Mouse (Mus musculus) hindbrain, embryonic 15.5 days (tissue): ENCODE measurements at regions not wholly inside any gene's neighbourhood (a gene's known extent, or its start where the extent isn't known, plus 50 kb on each side); places are given as distances from the start of the nearest gene placed in this dataset.

Source experiments
- ATAC-seq: fragments of 200-750 bp; cut with Nextera tagmentation; 2 replicates; pipeline ENCODE4 v1.8.0; 2017; ENCODE audit warnings: low read depth, moderate number of reproducible peaks, moderate TSS enrichment; ENCODE audit not compliant: low FRiP score
- H3K27ac ChIP-seq: fragments of 300-500 bp; sonication (generic); replicated peaks from 2 replicates; pipeline ENCODE4 v1.5.1; 2015; ENCODE audit warnings: mild to moderate bottlenecking, inconsistent platforms
- H3K27me3 ChIP-seq: fragments of 300-500 bp; sonication (generic); 2 replicates; pipeline ENCODE4 v1.6.1; 2015; ENCODE audit warnings: control low read depth, inconsistent platforms
- H3K36me3 ChIP-seq: fragments of 300-500 bp; sonication (generic); 2 replicates; pipeline ENCODE4 v1.6.1; 2015; ENCODE audit warnings: control low read depth, inconsistent platforms
- H3K4me1 ChIP-seq: fragments of 300-500 bp; sonication (generic); replicated peaks from 2 replicates; pipeline ENCODE4 v1.6.1; 2015; ENCODE audit warnings: control low read depth, inconsistent platforms
- H3K4me2 ChIP-seq: fragments of 300-500 bp; sonication (generic); 2 replicates; pipeline ENCODE4 v1.6.1; 2015; ENCODE audit warnings: moderate library complexity, mild to moderate bottlenecking, inconsistent platforms
- H3K4me3 ChIP-seq: fragments of 300-500 bp; sonication (generic); 2 replicates; pipeline ENCODE4 v1.5.1; 2015; ENCODE audit warnings: mild to moderate bottlenecking, inconsistent platforms
- H3K9ac ChIP-seq: fragments of 300-500 bp; sonication (generic); 2 replicates; pipeline ENCODE4 v1.6.1; 2015; ENCODE audit warnings: inconsistent platforms
- H3K9me3 ChIP-seq: fragments of 300-500 bp; sonication (generic); 2 replicates; pipeline ENCODE4 v1.6.1; 2016; ENCODE audit warnings: control low read depth, inconsistent platforms
- WGBS: fragments of 180-500 bp; shearing (Covaris S2); methylation state at CpG from one replicate; pipeline ENCODE4 v1.1.7; 2015; 5-methylcytosine and 5-hydroxymethylcytosine counted together

GRCm38 (mm10) chrX:161487691-161488090 is 200.4 kb downstream of the Gm15262 start:
- Histone ChIP-seq H3K36me3 (no peaks in the 10 kb centered on the region), H3K4me1 (no peaks in the 10 kb centered on the region), H3K9me3 (no peaks in the 10 kb centered on the region), H3K27ac (no peak overlapping the region), H3K27me3 (0 out of 2 replicates have a peak, but pooled peaks cover 4% of the 10 kb centered on the region), H3K9ac (no peak overlapping the region), H3K4me2 (no peak overlapping the region), H3K4me3 (no peak overlapping the region)
- no peak for ATAC-seq
- WGBS, result 71% methylated on average over 3 of the region's 3 CpGs

GRCm38 (mm10) chrX:161511341-161511740 is 205.5 kb upstream of the Rai2 start:
- no peak overlapping the region for H3K4me2 ChIP-seq
- no peaks in the 10 kb centered on the region for H3K4me1 ChIP-seq
- whole genome bisulfite sequencing, result 96% methylated on average over 1 of the region's 1 CpGs
- H3K9me3 ChIP-seq, result no peaks in the 10 kb centered on the region
- ATAC-seq, result no peak
- H3K27ac ChIP-seq, result no peak overlapping the region
- H3K27me3 ChIP-seq, result peaks cover 18% of the 10 kb centered on the region; the same call in 1 of the 2 replicates
- H3K4me3 ChIP-seq, result no peak overlapping the region
- no peak overlapping the region for H3K9ac ChIP-seq
- H3K36me3 ChIP-seq, result no peaks in the 10 kb centered on the region

GRCm38 (mm10) chrX:161523432-161524256 is 193.2 kb upstream of the Rai2 start:
- Histone ChIP-seq H3K4me3 (no peak overlapping the region), H3K4me1 (no peaks in the 10 kb centered on the region), H3K9me3 (no peaks in the 10 kb centered on the region), H3K27ac (0 out of 2 replicates have a peak overlapping the region, but pooled peaks have one; percentile 15), H3K4me2 (no peak overlapping the region), H3K36me3 (no peaks in the 10 kb centered on the region), H3K9ac (no peak overlapping the region), H3K27me3 (0 out of 2 replicates have a peak, but pooled peaks cover 13% of the 10 kb centered on the region)
- 66% methylated on average over 3 of the region's 3 CpGs for WGBS
- no peak for ATAC-seq

GRCm38 (mm10) chrX:161524257-161524646 is 192.6 kb upstream of the Rai2 start:
- no peak overlapping the region for H3K9ac ChIP-seq
- WGBS, result 60% methylated on average over 3 of the region's 3 CpGs
- no peaks in the 10 kb centered on the region for H3K9me3 ChIP-seq
- ATAC-seq, result no peak
- no peaks in the 10 kb centered on the region for H3K4me1 ChIP-seq
- no peak overlapping the region for H3K4me3 ChIP-seq
- H3K4me2 ChIP-seq, result no peak overlapping the region
- no peaks in the 10 kb centered on the region for H3K36me3 ChIP-seq
- no peak overlapping the region for H3K27ac ChIP-seq
- H3K27me3 ChIP-seq, result peaks cover 16% of the 10 kb centered on the region; the same call in 1 of the 2 replicates

GRCm38 (mm10) chrX:161537290-161537689 is 179.6 kb upstream of the Rai2 start:
- H3K9ac ChIP-seq, result no peak overlapping the region
- ATAC-seq, result no peak

GRCm38 (mm10) chrX:161556896-161557295 is 160.0 kb upstream of the Rai2 start:
- H3K36me3 ChIP-seq, result no peaks in the 10 kb centered on the region
- H3K9ac ChIP-seq, result no peak overlapping the region
- H3K9me3 ChIP-seq, result no peaks in the 10 kb centered on the region
- H3K4me1 ChIP-seq, result no peaks in the 10 kb centered on the region
- H3K27ac ChIP-seq, result no peak overlapping the region
- 40% methylated on average over 5 of the region's 5 CpGs for WGBS
- H3K4me3 ChIP-seq, result no peak overlapping the region
- no peak overlapping the region for H3K4me2 ChIP-seq
- ATAC-seq, result no peak
- no peaks in the 10 kb centered on the region for H3K27me3 ChIP-seq

More at GRCm38 (mm10) chrX:161537290-161537689, 179.6 kb upstream of the Rai2 start:
- H3K27me3 ChIP-seq, result 0 out of 2 replicates have a peak, but pooled peaks cover 10% of the 10 kb centered on the region
- no peak overlapping the region for H3K4me3 ChIP-seq
- no peak overlapping the region for H3K4me2 ChIP-seq
- no peaks in the 10 kb centered on the region for H3K36me3 ChIP-seq
- H3K4me1 ChIP-seq, result no peaks in the 10 kb centered on the region
- no peak overlapping the region for H3K27ac ChIP-seq
- no peaks in the 10 kb centered on the region for H3K9me3 ChIP-seq

GRCm38 (mm10) chrX:161558511-161558910 is 158.4 kb upstream of the Rai2 start:
- Histone ChIP-seq H3K4me1 (no peaks in the 10 kb centered on the region), H3K27ac (no peak overlapping the region), H3K9me3 (no peaks in the 10 kb centered on the region), H3K4me2 (no peak overlapping the region), H3K4me3 (no peak overlapping the region), H3K36me3 (no peaks in the 10 kb centered on the region), H3K9ac (no peak overlapping the region), H3K27me3 (no peaks in the 10 kb centered on the region)
- no peak for ATAC-seq

GRCm38 (mm10) chrX:161566435-161566834 is 150.4 kb upstream of the Rai2 start:
- Histone ChIP-seq H3K4me2 (no peak overlapping the region), H3K9me3 (no peaks in the 10 kb centered on the region), H3K27ac (no peak overlapping the region), H3K27me3 (peaks cover 3% of the 10 kb centered on the region; the same call in 1 of the 2 replicates), H3K4me3 (no peak overlapping the region), H3K9ac (no peak overlapping the region), H3K4me1 (no peaks in the 10 kb centered on the region), H3K36me3 (no peaks in the 10 kb centered on the region)
- WGBS, result 47% methylated on average over 4 of the region's 4 CpGs
- no peak for ATAC-seq

GRCm38 (mm10) chrX:161582019-161582659 is 134.7 kb upstream of the Rai2 start:
- no peak overlapping the region for H3K4me2 ChIP-seq
- ATAC-seq, result no peak
- H3K9ac ChIP-seq, result no peak overlapping the region
- WGBS, result 72% methylated on average over 5 of the region's 5 CpGs
- H3K9me3 ChIP-seq, result no peaks in the 10 kb centered on the region
- no peak overlapping the region for H3K4me3 ChIP-seq
- no peaks in the 10 kb centered on the region for H3K36me3 ChIP-seq
- H3K27ac ChIP-seq, result no peak overlapping the region
- H3K27me3 ChIP-seq, result peaks cover 15% of the 10 kb centered on the region
- no peaks in the 10 kb centered on the region for H3K4me1 ChIP-seq

GRCm38 (mm10) chrX:161583872-161584271 is 133.0 kb upstream of the Rai2 start:
- peaks cover 11% of the 10 kb centered on the region for H3K27me3 ChIP-seq
- H3K4me3 ChIP-seq, result no peak overlapping the region
- H3K4me2 ChIP-seq, result no peak overlapping the region
- H3K9ac ChIP-seq, result no peak overlapping the region
- 62% methylated on average over 2 of the region's 2 CpGs for WGBS
- no peak for ATAC-seq
- no peak overlapping the region for H3K27ac ChIP-seq
- no peaks in the 10 kb centered on the region for H3K36me3 ChIP-seq
- no peaks in the 10 kb centered on the region for H3K9me3 ChIP-seq
- no peaks in the 10 kb centered on the region for H3K4me1 ChIP-seq

GRCm38 (mm10) chrX:161633869-161634268 is 83.0 kb upstream of the Rai2 start:
- Histone ChIP-seq H3K27ac (no peak overlapping the region), H3K4me3 (no peak overlapping the region), H3K36me3 (no peaks in the 10 kb centered on the region), H3K4me1 (0 out of 2 replicates have a peak, but pooled peaks cover 3% of the 10 kb centered on the region), H3K9me3 (no peaks in the 10 kb centered on the region), H3K9ac (no peak overlapping the region), H3K4me2 (0 out of 2 replicates have a peak overlapping the region, but pooled peaks have one; percentile 9), H3K27me3 (no peaks in the 10 kb centered on the region)
- ATAC-seq, result 0 out of 2 replicates have a peak, but pooled peaks have one; percentile 42
- WGBS, result 54% methylated on average over 5 of the region's 5 CpGs

GRCm38 (mm10) chrX:161634342-161634741 is 82.5 kb upstream of the Rai2 start:
- Histone ChIP-seq H3K4me2 (0 out of 2 replicates have a peak overlapping the region, but pooled peaks have one; percentile 9), H3K9ac (no peak overlapping the region), H3K4me3 (no peak overlapping the region), H3K27me3 (no peaks in the 10 kb centered on the region), H3K4me1 (0 out of 2 replicates have a peak, but pooled peaks cover 3% of the 10 kb centered on the region), H3K9me3 (no peaks in the 10 kb centered on the region), H3K36me3 (no peaks in the 10 kb centered on the region), H3K27ac (no peak overlapping the region)
- ATAC-seq, result peak; percentile 92
- WGBS, result 75% methylated on average over 2 of the region's 2 CpGs
